Mouse (Mus musculus) lung, postnatal 0 days (tissue): ENCODE measurements around the gene Myh14. TPM values are rescaled to one million over a fixed set of nuclear protein-coding genes. Genes with fewer than 3 reads are reported as not detected.

Experiments used
- ATAC-seq: fragments of 200-750 bp; cut with Nextera tagmentation; 2 replicates; pipeline ENCODE4 v1.8.0; 2017; ENCODE audit warnings: moderate library complexity
- DNase-seq: peaks from one replicate; pipeline ENCODE4 v3.0.0-alpha.2; 2016; ENCODE audit warnings: low spot score
- H3K27ac ChIP-seq: fragments of 300-500 bp; sonication (generic); 2 replicates; pipeline ENCODE4 v1.5.1; 2014; ENCODE audit warnings: antibody characterized with exemption, mild to moderate bottlenecking, low read length, mixed read lengths
- H3K27me3 ChIP-seq: fragments of 300-500 bp; sonication (generic); replicated peaks from 2 replicates; pipeline ENCODE4 v1.6.1; 2014; ENCODE audit warnings: low read length, mixed read lengths; ENCODE audit not compliant: insufficient read depth
- H3K36me3 ChIP-seq: fragments of 300-500 bp; sonication (generic); 2 replicates; pipeline ENCODE4 v1.6.1; 2014; ENCODE audit warnings: low read length, mixed read lengths; ENCODE audit not compliant: insufficient read depth
- H3K4me1 ChIP-seq: fragments of 300-500 bp; sonication (generic); 2 replicates; pipeline ENCODE4 v1.6.1; 2014; ENCODE audit warnings: antibody characterized with exemption, low read depth, low read length, mixed read lengths; ENCODE audit not compliant: insufficient read depth
- H3K4me2 ChIP-seq: fragments of 300-500 bp; sonication (generic); replicated peaks from 2 replicates; pipeline ENCODE4 v1.6.1; 2014; ENCODE audit warnings: low read depth, mild to moderate bottlenecking, low read length, moderate library complexity, mixed read lengths
- H3K4me3 ChIP-seq: fragments of 300-500 bp; sonication (generic); 2 replicates; pipeline ENCODE4 v1.5.1; 2014; ENCODE audit warnings: low read depth, low read length
- H3K9ac ChIP-seq: fragments of 300-500 bp; sonication (generic); replicated peaks from 2 replicates; pipeline ENCODE4 v1.6.1; 2014; ENCODE audit warnings: low read depth, mild to moderate bottlenecking
- H3K9me3 ChIP-seq: fragments of 300-500 bp; sonication (generic); 2 replicates; pipeline ENCODE4 v1.6.1; 2016; ENCODE audit warnings: low read length, mixed read lengths
- CTCF ChIP-seq: IDR thresholded peaks from 2 replicates; pipeline ENCODE4 v1.5.1; 2016; ENCODE audit warnings: antibody characterized with exemption, mild to moderate bottlenecking
- EP300 ChIP-seq: IDR thresholded peaks from 2 replicates; pipeline ENCODE4 v1.6.1; 2016; ENCODE audit warnings: antibody characterized with exemption, mild to moderate bottlenecking, control low read depth
- WGBS: fragments of 180-500 bp; shearing (Covaris S2); extraction: QIAGEN DNeasy Blood & Tissue Kit; methylation state at CpG from one replicate; pipeline ENCODE4 v1.1.7; 2014; 5-methylcytosine and 5-hydroxymethylcytosine counted together
- polyA plus RNA-seq: library from polyadenylated mRNA; unstranded; fragments of >200 nt; fragmentation: Nextera tagmentation; extraction: Ambion mirVana; gene quantifications from 2 replicates; pipeline ENCODE4 v1.2.1, GENCODE M21; 2015

Myh14 gene
- polyA plus RNA-seq, 1 experiment from 2014 or later, result 215 TPM

DNA sequence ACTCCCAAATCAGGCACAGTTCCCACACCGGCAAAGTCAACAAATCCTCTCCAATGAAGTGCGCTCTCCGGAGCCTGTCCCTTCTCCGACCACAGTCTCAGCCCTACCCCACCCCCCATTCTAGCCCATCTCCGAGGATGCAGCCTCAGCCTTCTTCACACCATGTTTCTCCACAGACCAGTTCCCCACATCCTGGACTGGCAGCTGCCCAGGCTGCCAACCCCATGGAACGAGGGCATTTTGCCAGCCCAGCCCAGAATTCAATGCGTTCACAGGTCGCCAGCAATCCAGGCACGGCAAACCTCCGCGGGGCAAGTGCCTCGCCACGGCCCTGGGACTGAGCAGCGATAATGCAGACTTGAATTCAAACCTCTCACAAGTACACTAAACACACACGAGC lies 24.7 kb downstream of the Myh14 start:
- Histone ChIP-seq H3K4me3 (no peak overlapping the region), H3K36me3 (no peaks in the 10 kb centered on the region), H3K27ac (no peak overlapping the region), H3K4me1 (no peaks in the 10 kb centered on the region), H3K9ac (no peak overlapping the region), H3K27me3 (no peaks in the 10 kb centered on the region), H3K4me2 (no peak overlapping the region), H3K9me3 (no peaks in the 10 kb centered on the region)
- TF ChIP-seq EP300 (no peak), CTCF (no peak)
- WGBS, result 17% methylated on average over 15 of the region's 15 CpGs
- ATAC-seq, result no peak
- no peak for DNase-seq

DNA sequence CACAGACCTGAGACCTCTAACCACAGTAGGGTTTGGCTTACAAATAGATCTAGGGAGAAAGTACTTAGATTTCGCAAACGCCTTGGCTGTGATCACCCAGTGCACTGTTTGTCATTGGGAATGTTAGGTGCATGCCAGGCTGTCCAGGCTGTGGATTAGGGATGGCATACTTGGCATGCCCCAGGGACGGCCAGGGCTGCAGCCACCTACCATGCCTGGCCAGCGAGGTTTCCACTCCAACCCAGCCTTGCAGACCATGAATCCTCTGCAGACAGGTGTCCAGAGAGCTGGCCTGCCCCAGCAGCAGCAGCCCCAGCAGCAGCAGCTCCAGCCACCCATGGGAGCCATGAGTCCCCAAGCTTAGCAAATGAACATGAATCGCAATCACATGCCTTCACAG lies 25.4 kb downstream of the Myh14 start:
- no peak overlapping the region for H3K9ac ChIP-seq
- H3K36me3 ChIP-seq, result no peaks in the 10 kb centered on the region
- DNase-seq (no peak), ATAC-seq (no peak)
- H3K27ac ChIP-seq, result no peak overlapping the region
- no peak overlapping the region for H3K4me3 ChIP-seq
- no peaks in the 10 kb centered on the region for H3K9me3 ChIP-seq
- no peak overlapping the region for H3K4me2 ChIP-seq
- no peak for TF ChIP-seq EP300
- no peak for TF ChIP-seq CTCF
- 73% methylated on average over 5 of the region's 5 CpGs for WGBS
- H3K4me1 ChIP-seq, result no peaks in the 10 kb centered on the region
- H3K27me3 ChIP-seq, result no peaks in the 10 kb centered on the region

DNA sequence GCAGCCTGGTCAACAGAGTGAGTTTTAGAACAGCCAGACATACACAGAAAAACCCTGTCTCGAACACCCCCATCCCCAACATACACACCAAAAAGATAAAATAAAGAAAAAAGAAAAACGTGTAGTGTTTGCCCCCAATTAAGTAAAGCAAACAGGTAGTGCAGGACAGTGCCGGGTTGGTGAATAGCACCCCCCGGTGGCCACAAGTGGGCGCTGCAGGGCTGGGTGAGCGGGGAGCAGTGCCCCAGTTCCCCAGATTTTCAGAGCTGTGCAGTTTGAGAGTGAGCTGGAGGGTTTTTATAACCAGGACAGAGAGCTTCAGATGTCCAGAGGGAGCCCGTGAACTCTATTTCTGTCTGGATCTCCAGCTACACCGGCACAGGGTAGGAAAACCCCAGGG lies 28.8 kb downstream of the Myh14 start:
- Histone ChIP-seq H3K27ac (no peak overlapping the region), H3K4me2 (no peak overlapping the region), H3K27me3 (no peaks in the 10 kb centered on the region; the same call in 1 of the 2 replicates), H3K9ac (no peak overlapping the region), H3K4me1 (no peaks in the 10 kb centered on the region), H3K9me3 (no peaks in the 10 kb centered on the region), H3K36me3 (0 out of 2 replicates have a peak, but pooled peaks cover 4% of the 10 kb centered on the region), H3K4me3 (no peak overlapping the region)
- TF ChIP-seq CTCF, result peak; percentile 67
- TF ChIP-seq EP300, result no peak
- DNase-seq, result no peak
- peak; percentile 36; the same call in 1 of the 2 replicates for ATAC-seq
- 34% methylated on average over 8 of the region's 8 CpGs for WGBS

- WGBS, result 31% methylated on average over 25 of the region's 25 CpGs
- ATAC-seq (no peak), DNase-seq (no peak)
- H3K9me3 ChIP-seq, result no peaks in the 10 kb centered on the region
- no peak overlapping the region for H3K4me2 ChIP-seq
- no peak overlapping the region for H3K4me3 ChIP-seq
- 0 out of 2 replicates have a peak, but pooled peaks cover 4% of the 10 kb centered on the region for H3K36me3 ChIP-seq
- no peaks in the 10 kb centered on the region for H3K4me1 ChIP-seq
- no peak overlapping the region for H3K27ac ChIP-seq
- TF ChIP-seq CTCF, result no peak
- TF ChIP-seq EP300, result no peak
- H3K9ac ChIP-seq, result no peak overlapping the region
- no peaks in the 10 kb centered on the region; the same call in 1 of the 2 replicates for H3K27me3 ChIP-seq
Observed at GRCm38 (mm10) chr7:44640843-44641605, 29.6 kb downstream of the Myh14 start.

- WGBS, result 11% methylated on average over 15 of the region's 16 CpGs
Observed at GRCm38 (mm10) chr7:44638663-44639062, 32.0 kb downstream of the Myh14 start.

GRCm38 (mm10) chr7:44636684-44637083 lies 34.0 kb downstream of the Myh14 start:
- H3K9me3 ChIP-seq, result no peaks in the 10 kb centered on the region
- ATAC-seq (no peak), DNase-seq (no peak)
- H3K4me2 ChIP-seq, result no peak overlapping the region
- TF ChIP-seq EP300 (no peak), CTCF (no peak)
- H3K4me1 ChIP-seq, result no peaks in the 10 kb centered on the region
- H3K27ac ChIP-seq, result no peak overlapping the region
- H3K27me3 ChIP-seq, result no peaks in the 10 kb centered on the region; the same call in 1 of the 2 replicates
- H3K36me3 ChIP-seq, result 0 out of 2 replicates have a peak, but pooled peaks cover 11% of the 10 kb centered on the region
- no peak overlapping the region for H3K4me3 ChIP-seq
- no peak overlapping the region for H3K9ac ChIP-seq
- WGBS, result 80% methylated on average over 9 of the region's 9 CpGs

More at GRCm38 (mm10) chr7:44638663-44639062, 32.0 kb downstream of the Myh14 start:
- Histone ChIP-seq H3K27me3 (no peaks in the 10 kb centered on the region; the same call in 1 of the 2 replicates), H3K9me3 (no peaks in the 10 kb centered on the region), H3K27ac (no peak overlapping the region), H3K4me3 (no peak overlapping the region), H3K9ac (no peak overlapping the region), H3K4me2 (no peak overlapping the region), H3K36me3 (0 out of 2 replicates have a peak, but pooled peaks cover 11% of the 10 kb centered on the region), H3K4me1 (no peaks in the 10 kb centered on the region)
- ATAC-seq, result no peak
- DNase-seq, result no peak
- TF ChIP-seq CTCF, result no peak
- no peak for TF ChIP-seq EP300
